Mouse (Mus musculus): ENCODE results near the gene 2310030G06Rik.

DNA sequence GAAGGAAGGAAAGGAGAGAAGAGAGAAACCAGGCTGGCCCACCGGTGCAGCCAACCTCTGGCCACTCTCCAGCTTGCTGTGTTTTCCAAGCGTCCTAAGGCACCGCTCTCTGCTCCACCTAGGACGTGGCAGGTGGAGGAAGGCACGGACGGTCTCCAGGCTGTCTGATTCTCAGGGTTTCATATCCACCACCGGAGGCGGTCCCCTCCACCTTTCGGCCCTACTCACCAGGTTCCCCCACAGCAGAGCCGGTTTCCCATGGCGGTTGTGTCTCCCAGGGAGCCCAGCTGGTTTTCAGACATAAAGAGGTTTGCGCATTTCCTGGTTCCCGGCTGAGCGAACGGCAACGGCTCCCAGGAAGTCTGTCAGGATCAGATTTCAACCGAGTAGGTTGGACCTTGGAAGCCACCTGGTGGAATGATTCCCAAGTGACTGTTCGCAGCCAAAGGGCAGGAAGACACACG lies at the start of gene 2310030G06Rik:
- TF ChIP-seq ZNF384 (IDR thresholded peaks at IDR 0.05; ENCODE audit: low read depth, low read length) (no peak), HCFC1 (IDR thresholded peaks at IDR 0.05; ENCODE audit: borderline replicate concordance, insufficient read depth, low read length) (no peak)

Measured in ES-E14 (cell line).